Mouse (Mus musculus) cortical plate, adult 2 months (tissue): ENCODE data around the gene Rpn1.

ENCODE experiments used
- CTCF ChIP-seq: fragments of 200-500 bp; IDR thresholded peaks from 2 replicates; pipeline ENCODE4 v1.5.1; 2011; ENCODE audit warnings: mild to moderate bottlenecking, control low read depth, low read length; ENCODE audit not compliant: insufficient read depth; ENCODE audit errors: extremely low read depth
- POLR2A ChIP-seq: fragments of 200-500 bp; IDR thresholded peaks from 2 replicates; pipeline ENCODE4 v1.6.1; 2011; ENCODE audit warnings: mild to moderate bottlenecking, low read length, control low read depth; ENCODE audit not compliant: insufficient read depth; ENCODE audit errors: extremely low read depth

DNA sequence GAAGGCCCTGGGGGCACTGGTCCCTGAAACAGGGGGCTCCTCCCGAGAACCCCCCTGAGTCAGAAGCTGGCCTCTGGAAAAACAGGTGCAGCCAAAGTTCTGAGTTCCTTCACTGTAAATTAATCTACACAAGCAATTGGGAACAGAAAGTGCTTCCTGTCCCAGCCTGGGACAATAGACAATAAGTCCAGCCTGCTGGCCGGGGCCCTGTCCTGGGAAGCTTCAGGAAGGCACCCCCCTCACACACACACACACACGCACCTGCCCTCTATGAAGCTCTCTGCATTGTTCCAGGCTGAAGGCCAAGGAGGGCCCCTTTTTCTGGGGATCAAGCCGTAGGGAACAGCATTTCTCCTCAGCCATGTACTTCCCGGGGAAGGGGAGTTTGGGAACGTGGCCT lies 49.6 kb downstream of the Rpn1 start:
- TF ChIP-seq CTCF (no peak), POLR2A (no peak)
